Mouse (Mus musculus): ENCODE measurements around the gene Tas1r1. TPM values are rescaled to one million over a fixed set of nuclear protein-coding genes. Genes with fewer than 3 reads are reported as not detected.

Tas1r1 gene
- total RNA-seq, 2 experiments from 2014 or later: 0.52 to 0.91 TPM

- peak; percentile 52 for DNase-seq (ENCODE audit: low spot score)
Observed at GRCm38 (mm10) chr4:152010707-152011134, 27.6 kb downstream of the Tas1r1 start.

GRCm38 (mm10) chr4:152010091-152010706 lies 28.2 kb downstream of the Tas1r1 start:
- peak; percentile 76 for DNase-seq (ENCODE audit: low spot score)

GRCm38 (mm10) chr4:152009076-152010051 lies 29.0 kb downstream of the Tas1r1 start:
- DNase-seq (ENCODE audit: low spot score): peak; percentile 74

GRCm38 (mm10) chr4:152008622-152009075 lies 29.7 kb downstream of the Tas1r1 start, which contains the start of gene Klhl21:
TSS of gene Klhl21 (plus strand) at chr4:152008803.
- peak; percentile 96 for DNase-seq (ENCODE audit: low spot score)

- DNase-seq (ENCODE audit: low spot score): no peak
Observed at GRCm38 (mm10) chr4:152008148-152008500, 30.2 kb downstream of the Tas1r1 start.

- no peak for DNase-seq (ENCODE audit: low spot score)
Observed at GRCm38 (mm10) chr4:152007481-152008147, 30.8 kb downstream of the Tas1r1 start.

- no peak for DNase-seq (ENCODE audit: low spot score)
Observed at GRCm38 (mm10) chr4:152006812-152007211, 31.6 kb downstream of the Tas1r1 start.

- DNase-seq (ENCODE audit: low spot score): no peak
Observed at GRCm38 (mm10) chr4:152006137-152006536, 32.2 kb downstream of the Tas1r1 start.

- no peak for DNase-seq (ENCODE audit: low spot score)
Observed at GRCm38 (mm10) chr4:152002063-152002462, 36.3 kb downstream of the Tas1r1 start.

- DNase-seq (ENCODE audit: low spot score): no peak
Observed at GRCm38 (mm10) chr4:152001335-152001734, 37.0 kb downstream of the Tas1r1 start.

GRCm38 (mm10) chr4:152000906-152001305 lies 37.5 kb downstream of the Tas1r1 start:
- peak; percentile 61 for DNase-seq (ENCODE audit: low spot score)

GRCm38 (mm10) chr4:151999481-151999880 lies 38.9 kb downstream of the Tas1r1 start:
- no peak for DNase-seq (ENCODE audit: low spot score)

- DNase-seq (ENCODE audit: low spot score): no peak
Observed at GRCm38 (mm10) chr4:151997701-151998100, 40.7 kb downstream of the Tas1r1 start.

GRCm38 (mm10) chr4:151996951-151997222 lies 41.5 kb downstream of the Tas1r1 start:
- DNase-seq (ENCODE audit: low spot score): no peak

GRCm38 (mm10) chr4:151996173-151996950 lies 42.0 kb downstream of the Tas1r1 start, which contains the start of gene Phf13:
TSS of gene Phf13 (minus strand) at chr4:151996258.
- peak; percentile 99 for DNase-seq (ENCODE audit: low spot score)

- no peak for DNase-seq (ENCODE audit: low spot score)
Observed at GRCm38 (mm10) chr4:151995371-151996172, 42.8 kb downstream of the Tas1r1 start.

GRCm38 (mm10) chr4:151994228-151995171 lies 43.9 kb downstream of the Tas1r1 start:
- DNase-seq (ENCODE audit: low spot score): no peak

GRCm38 (mm10) chr4:151993035-151993434 lies 45.3 kb downstream of the Tas1r1 start:
- DNase-seq (ENCODE audit: low spot score): no peak

GRCm38 (mm10) chr4:151992091-151992490 lies 46.3 kb downstream of the Tas1r1 start:
- DNase-seq (ENCODE audit: low spot score): no peak

All from gastrocnemius, adult 18-20 months (tissue).